In genomic region chr11:61276482-61276881, GRCm38 (mm10) we compare ENCODE assay signal across 24 mouse cellular contexts. TPM values are rescaled to one million over a fixed set of nuclear protein-coding genes. Genes with fewer than 3 reads are reported as not detected.
"Had no signal": no experiment of that assay in that cellular context is flagged by ENCODE, and none has a peak within 500 bp of the region (broad histone marks: within the 10 kb centered on the region; RNA-seq: fewer than 3 reads in every experiment).

No protein-coding gene starts in this region.

- H3K36me3 ChIP-seq: embryonic facial prominence, embryonic 10.5 days; embryonic facial prominence, embryonic 12.5 days; embryonic facial prominence, embryonic 13.5 days; embryonic facial prominence, embryonic 15.5 days; forebrain, embryonic 10.5 days; forebrain, embryonic 12.5 days; forebrain, embryonic 15.5 days had no signal

- H3K27ac ChIP-seq: embryonic facial prominence, embryonic 10.5 days; embryonic facial prominence, embryonic 12.5 days; embryonic facial prominence, embryonic 13.5 days; embryonic facial prominence, embryonic 15.5 days; forebrain, embryonic 10.5 days; forebrain, embryonic 12.5 days; forebrain, embryonic 13.5 days; forebrain, embryonic 15.5 days; gastrocnemius, adult 2 months; heart, adult 2 months had no signal

- H3K4me1 ChIP-seq: embryonic facial prominence, embryonic 10.5 days; embryonic facial prominence, embryonic 13.5 days; forebrain, embryonic 10.5 days; forebrain, embryonic 12.5 days; forebrain, embryonic 13.5 days; forebrain, embryonic 15.5 days had no signal

- H3K27me3 ChIP-seq: embryonic facial prominence, embryonic 12.5 days; embryonic facial prominence, embryonic 13.5 days; embryonic facial prominence, embryonic 15.5 days; forebrain, embryonic 12.5 days; forebrain, embryonic 15.5 days had no signal

- DNase-seq: cerebellum, adult 9-10 months; cerebellum, adult 9-11 months; cerebellum, postnatal 10 days; cerebellum, postnatal 14 days; cerebellum, postnatal 25 days; cerebellum, postnatal 36 days; embryo, embryonic 11 days; forebrain, postnatal 0 days; gastrocnemius, adult 2 months; gastrocnemius, postnatal 10 days; gastrocnemius, postnatal 14 days; gastrocnemius, postnatal 25 days; gastrocnemius, postnatal 36 days; heart, adult 18-20 months had no signal

- H3K9ac ChIP-seq: embryonic facial prominence, embryonic 12.5 days; embryonic facial prominence, embryonic 13.5 days; embryonic facial prominence, embryonic 15.5 days; forebrain, embryonic 12.5 days; forebrain, embryonic 13.5 days; forebrain, embryonic 15.5 days; forebrain, postnatal 0 days had no signal

- H3K9me3 ChIP-seq: embryonic facial prominence, embryonic 10.5 days; embryonic facial prominence, embryonic 12.5 days; embryonic facial prominence, embryonic 13.5 days; embryonic facial prominence, embryonic 15.5 days; forebrain, embryonic 10.5 days; forebrain, embryonic 12.5 days; forebrain, embryonic 13.5 days; forebrain, embryonic 15.5 days had no signal

- H3K4me3 ChIP-seq: embryonic facial prominence, embryonic 10.5 days; embryonic facial prominence, embryonic 12.5 days; embryonic facial prominence, embryonic 13.5 days; embryonic facial prominence, embryonic 15.5 days; erythroblast, embryonic 14.5 days; forebrain, embryonic 10.5 days; forebrain, embryonic 12.5 days; forebrain, embryonic 13.5 days; forebrain, embryonic 15.5 days; gastrocnemius, adult 2 months; heart, adult 2 months had no signal

RNA-seq across cellular contexts. Expression of gene Aldh3a2, which starts 9.2 kb away (rescaled TPM):
- polyA plus RNA-seq: erythroblast, embryonic 14.5 days had no signal
